Mouse (Mus musculus) cortical plate, adult 2 months (tissue): ENCODE results near the gene Nipal4. TPM values are rescaled to one million over a fixed set of nuclear protein-coding genes. Genes with fewer than 3 reads are reported as not detected.

Experiments used
- H3K27ac ChIP-seq: fragments of 200-500 bp; 2 replicates; pipeline ENCODE4 v1.5.1; 2012; ENCODE audit warnings: low read length, control low read depth, inconsistent platforms; ENCODE audit not compliant: insufficient read depth
- H3K4me1 ChIP-seq: fragments of 200-500 bp; 2 replicates; pipeline ENCODE4 v1.6.1; 2011; ENCODE audit warnings: low read length; ENCODE audit not compliant: control insufficient read depth, insufficient read depth
- H3K4me3 ChIP-seq: fragments of 200-500 bp; 2 replicates; pipeline ENCODE4 v1.5.1; 2011; ENCODE audit warnings: mild to moderate bottlenecking, low read length, control low read depth; ENCODE audit not compliant: insufficient read depth
- CTCF ChIP-seq: fragments of 200-500 bp; IDR thresholded peaks from 2 replicates; pipeline ENCODE4 v1.5.1; 2011; ENCODE audit warnings: mild to moderate bottlenecking, control low read depth, low read length; ENCODE audit not compliant: insufficient read depth; ENCODE audit errors: extremely low read depth
- POLR2A ChIP-seq: fragments of 200-500 bp; IDR thresholded peaks from 2 replicates; pipeline ENCODE4 v1.6.1; 2011; ENCODE audit warnings: mild to moderate bottlenecking, low read length, control low read depth; ENCODE audit not compliant: insufficient read depth; ENCODE audit errors: extremely low read depth
- polyA plus RNA-seq: library from polyadenylated mRNA; depleted of rRNA; stranded (reverse); fragments of >200 nt; gene quantifications from 2 replicates; pipeline ENCODE4 v1.2.3, GENCODE M21; 2012

Nipal4 gene
- polyA plus RNA-seq, 1 experiment, result 4.9 TPM

DNA sequence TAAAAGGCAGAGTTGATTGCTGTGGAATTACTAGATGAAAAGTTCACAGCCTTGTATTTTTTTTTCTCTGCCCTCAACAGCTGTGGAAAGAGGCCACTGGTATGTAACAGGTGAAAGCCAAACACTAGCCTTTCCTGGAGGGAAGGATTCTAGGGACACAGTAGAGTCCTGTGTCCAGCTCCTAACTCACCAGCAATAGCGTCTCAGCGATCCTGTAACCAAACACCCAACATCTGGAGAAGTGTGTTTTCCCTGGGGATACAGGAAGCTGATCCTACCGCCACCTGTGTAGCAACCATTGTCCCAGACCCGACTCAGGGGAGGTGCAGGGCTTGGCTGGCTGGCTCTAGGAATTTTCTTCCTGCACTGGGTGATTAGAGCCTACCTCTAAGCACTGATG lies 46.7 kb downstream of the Nipal4 start:
- H3K27ac ChIP-seq, result no peak overlapping the region
- peaks cover 2% of the 10 kb centered on the region; the same call in 1 of the 2 replicates for H3K4me1 ChIP-seq
- H3K4me3 ChIP-seq, result no peak overlapping the region
- TF ChIP-seq POLR2A, result no peak

- Histone ChIP-seq H3K27ac (no peak overlapping the region), H3K4me3 (no peak overlapping the region), H3K4me1 (peaks cover 2% of the 10 kb centered on the region; the same call in 1 of the 2 replicates)
- TF ChIP-seq CTCF (no peak), POLR2A (no peak)
Observed at GRCm38 (mm10) chr11:46116510-46116909, 49.8 kb downstream of the Nipal4 start.

GRCm38 (mm10) chr11:46115411-46116173 lies 50.7 kb downstream of the Nipal4 start:
- TF ChIP-seq CTCF, result no peak
- no peak for TF ChIP-seq POLR2A
- Histone ChIP-seq H3K4me1 (peaks cover 2% of the 10 kb centered on the region; the same call in 1 of the 2 replicates), H3K27ac (no peak overlapping the region), H3K4me3 (no peak overlapping the region)

DNA sequence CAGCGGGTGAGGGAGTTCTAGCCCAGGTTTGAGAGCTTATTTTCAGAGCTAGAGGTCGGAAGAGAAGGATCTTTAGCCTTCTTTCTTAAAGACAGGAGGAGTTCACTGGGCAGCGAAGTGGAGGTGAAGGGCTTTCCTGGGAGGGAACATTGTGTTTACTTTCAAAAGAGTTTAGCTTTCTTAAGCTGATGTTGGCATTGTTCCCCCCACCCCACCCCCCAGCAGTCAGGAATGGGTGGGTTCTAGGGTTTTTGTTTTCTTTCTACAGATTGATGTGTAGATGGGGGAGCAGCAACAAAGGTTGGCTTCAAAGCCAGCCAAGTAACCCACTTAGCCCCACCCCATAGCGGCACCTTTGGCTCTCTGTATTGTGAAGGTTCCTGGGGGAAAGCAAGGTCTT lies 51.3 kb downstream of the Nipal4 start:
- Histone ChIP-seq H3K27ac (no peak overlapping the region), H3K4me3 (no peak overlapping the region), H3K4me1 (peaks cover 2% of the 10 kb centered on the region; the same call in 1 of the 2 replicates)
- no peak for TF ChIP-seq CTCF
- no peak for TF ChIP-seq POLR2A

DNA sequence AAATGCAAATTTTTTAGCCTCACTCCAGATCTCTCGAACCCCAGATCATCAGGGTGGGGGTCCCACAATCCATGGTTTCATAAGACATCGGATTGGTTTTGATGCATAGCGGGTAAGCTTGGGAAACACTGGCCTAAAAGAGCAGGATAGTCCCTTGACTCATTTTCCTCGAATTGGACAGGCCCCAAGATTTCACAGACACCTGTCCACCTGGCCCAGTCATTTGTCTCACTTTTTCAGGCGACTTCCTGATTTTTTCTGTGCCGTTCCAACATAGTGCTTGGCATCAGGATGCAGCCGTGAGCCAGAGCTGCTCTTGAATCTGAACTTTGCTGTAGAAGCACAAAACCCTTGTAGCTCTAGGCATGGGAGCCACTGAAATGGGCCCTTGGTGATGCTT lies 52.1 kb downstream of the Nipal4 start:
- TF ChIP-seq POLR2A (no peak), CTCF (no peak)
- H3K4me3 ChIP-seq, result no peak overlapping the region
- no peak overlapping the region for H3K27ac ChIP-seq
- peaks cover 2% of the 10 kb centered on the region; the same call in 1 of the 2 replicates for H3K4me1 ChIP-seq

GRCm38 (mm10) chr11:46113211-46113610 lies 53.1 kb downstream of the Nipal4 start:
- no peak for TF ChIP-seq CTCF
- no peak for TF ChIP-seq POLR2A

GRCm38 (mm10) chr11:46110945-46111287 lies 55.4 kb downstream of the Nipal4 start:
- peaks cover under 1% of the 10 kb centered on the region; the same call in 1 of the 2 replicates for H3K4me1 ChIP-seq
- H3K4me3 ChIP-seq, result no peak overlapping the region
- H3K27ac ChIP-seq, result no peak overlapping the region
- TF ChIP-seq POLR2A (no peak), CTCF (no peak)

More at GRCm38 (mm10) chr11:46113211-46113610, 53.1 kb downstream of the Nipal4 start:
- Histone ChIP-seq H3K4me3 (no peak overlapping the region), H3K4me1 (peaks cover 2% of the 10 kb centered on the region; the same call in 1 of the 2 replicates), H3K27ac (no peak overlapping the region)

DNA sequence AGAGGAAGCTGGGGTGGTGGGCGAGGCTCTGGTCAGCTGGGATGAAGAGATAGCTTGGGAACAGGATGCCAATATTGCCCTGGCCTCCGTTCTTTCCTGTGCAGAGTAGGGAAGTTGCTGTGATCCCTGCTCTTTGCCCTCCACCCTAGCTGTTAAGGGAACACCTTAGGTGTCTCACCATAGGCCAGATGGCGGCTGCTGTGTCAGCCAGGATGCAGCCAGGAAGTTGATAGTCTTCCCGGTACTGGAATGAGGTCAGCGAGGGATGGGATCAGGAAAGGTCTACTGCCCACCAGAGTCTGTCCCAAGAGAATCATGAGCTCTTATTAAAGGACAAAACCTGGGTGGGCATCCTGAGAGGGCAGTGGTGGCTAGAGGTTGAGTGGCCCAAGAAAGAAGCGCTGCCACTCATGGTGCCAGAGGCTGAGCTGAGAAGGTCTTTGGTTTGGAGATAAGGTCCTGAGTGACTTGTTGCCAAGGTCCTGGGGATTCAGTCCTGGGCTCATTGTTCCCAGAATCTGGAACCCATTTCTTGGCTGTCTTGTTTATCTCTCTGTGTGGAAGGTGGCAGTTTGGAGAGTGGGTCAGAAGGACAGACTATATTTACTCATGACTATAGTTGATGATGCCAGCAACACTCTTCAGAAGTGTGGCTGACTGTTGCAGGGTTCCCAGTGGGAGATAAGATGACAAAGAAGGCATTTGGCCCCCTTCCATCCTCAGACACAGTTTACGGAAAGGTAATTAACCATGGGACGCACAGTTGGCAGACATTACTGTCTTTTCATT lies 56.0 kb downstream of the Nipal4 start:
- TF ChIP-seq POLR2A (no peak), CTCF (no peak)
- Histone ChIP-seq H3K4me3 (no peak overlapping the region), H3K4me1 (no peaks in the 10 kb centered on the region), H3K27ac (no peak overlapping the region)

GRCm38 (mm10) chr11:46109206-46109605 lies 57.1 kb downstream of the Nipal4 start:
- no peak overlapping the region for H3K27ac ChIP-seq
- H3K4me3 ChIP-seq, result no peak overlapping the region
- no peaks in the 10 kb centered on the region for H3K4me1 ChIP-seq
- TF ChIP-seq CTCF, result no peak
- TF ChIP-seq POLR2A, result no peak
